Mouse (Mus musculus) liver, adult 2 months (tissue): ENCODE data around the gene Ubap2. TPM values are rescaled to one million over a fixed set of nuclear protein-coding genes. Genes with fewer than 3 reads are reported as not detected.

ENCODE experiments used
- DNase-seq: peaks from one replicate; pipeline ENCODE4 v3.0.0-alpha.2; 2011; ENCODE audit warnings: low read depth, low spot score; ENCODE audit errors: extremely low read depth
- H3K27ac ChIP-seq: fragments of 200-500 bp; replicated peaks from 2 replicates; pipeline ENCODE4 v1.5.1; 2012; ENCODE audit warnings: low read depth, mild to moderate bottlenecking, control low read depth, inconsistent platforms, low read length; ENCODE audit not compliant: insufficient read depth
- H3K27me3 ChIP-seq: fragments of 200-500 bp; 2 replicates; pipeline ENCODE4 v1.6.1; 2012; ENCODE audit warnings: mild to moderate bottlenecking, moderate library complexity, low read length, inconsistent platforms; ENCODE audit not compliant: control insufficient read depth, insufficient read depth
- H3K36me3 ChIP-seq: fragments of 200-500 bp; 2 replicates; pipeline ENCODE4 v1.6.1; 2012; ENCODE audit warnings: low read length, inconsistent platforms; ENCODE audit not compliant: control insufficient read depth, insufficient read depth
- H3K4me1 ChIP-seq: fragments of 200-500 bp; 2 replicates; pipeline ENCODE4 v1.6.1; 2011; ENCODE audit warnings: low read length; ENCODE audit not compliant: control insufficient read depth, insufficient read depth
- H3K4me3 ChIP-seq: fragments of 200-500 bp; 2 replicates; pipeline ENCODE4 v1.5.1; 2011; ENCODE audit warnings: low read depth, mild to moderate bottlenecking, control low read depth, low read length, moderate library complexity; ENCODE audit not compliant: insufficient read depth
- H3K79me2 ChIP-seq: fragments of 200-500 bp; 2 replicates; pipeline ENCODE4 v1.6.1; 2012; ENCODE audit warnings: inconsistent platforms, mild to moderate bottlenecking, low read length, moderate library complexity; ENCODE audit not compliant: control insufficient read depth, insufficient read depth
- H3K9ac ChIP-seq: fragments of 200-500 bp; 2 replicates; pipeline ENCODE4 v1.6.1; 2012; ENCODE audit warnings: low read depth, mild to moderate bottlenecking, control low read depth, inconsistent platforms, low read length
- CTCF ChIP-seq: fragments of 200-500 bp; IDR thresholded peaks from 2 replicates; pipeline ENCODE4 v1.5.1; 2011; ENCODE audit warnings: low read depth, low read length, control low read depth
- POLR2A ChIP-seq: fragments of 200-500 bp; IDR thresholded peaks from 2 replicates; pipeline ENCODE4 v1.6.1; 2011; ENCODE audit warnings: low read length, control low read depth; ENCODE audit not compliant: insufficient read depth; ENCODE audit errors: extremely low read depth
- WGBS: fragments of 180-500 bp; shearing (Covaris S2); methylation state at CpG from one replicate; pipeline ENCODE4 v1.1.7; 2018; 5-methylcytosine and 5-hydroxymethylcytosine counted together
- polyA plus RNA-seq: library from polyadenylated mRNA; depleted of rRNA; stranded (reverse); fragments of >200 nt; gene quantifications from 2 replicates; pipeline ENCODE4 v1.2.3, GENCODE M21; 2012
- total RNA-seq: library from RNA; depleted of rRNA; stranded (reverse); fragments of >200 nt; gene quantifications from 2 replicates; pipeline ENCODE4 v1.2.3, GENCODE M21; 2014

Gene Ubap2
- total and polyA plus RNA-seq, 2 experiments: 3.0 to 23.0 TPM

DNA sequence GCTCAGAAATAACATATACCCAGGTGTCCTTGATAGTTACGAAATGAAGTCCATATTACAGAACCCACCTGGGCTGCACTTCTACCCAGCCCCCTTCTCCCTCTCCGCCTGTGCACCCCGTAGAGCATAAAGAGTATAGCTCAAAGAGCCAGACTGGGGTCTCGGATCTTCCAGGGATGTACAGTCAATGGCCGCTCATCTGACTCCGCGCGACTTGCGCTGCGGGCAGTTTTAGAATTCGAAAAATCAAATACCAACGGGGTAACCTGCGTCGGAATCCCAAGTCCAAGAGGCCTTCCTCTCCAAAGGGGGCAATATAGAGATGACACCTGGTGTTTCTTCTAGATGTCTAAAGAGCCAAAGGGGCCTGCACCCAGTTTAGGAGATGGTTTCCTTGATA lies 38.8 kb upstream of the Ubap2 start:
- WGBS: 7% methylated on average over 14 of the region's 14 CpGs
- Histone ChIP-seq H3K4me1 (peaks cover 6% of the 10 kb centered on the region), H3K4me3 (peak overlapping the region; percentile 82), H3K36me3 (peaks cover 23% of the 10 kb centered on the region), H3K27me3 (no peaks in the 10 kb centered on the region), H3K27ac (peak overlapping the region; percentile 94), H3K79me2 (peaks cover 5% of the 10 kb centered on the region; the same call in 1 of the 2 replicates), H3K9ac (peak overlapping the region; percentile 92)
- TF ChIP-seq POLR2A: no peak
- no peak for TF ChIP-seq CTCF
- DNase-seq: no peak

DNA sequence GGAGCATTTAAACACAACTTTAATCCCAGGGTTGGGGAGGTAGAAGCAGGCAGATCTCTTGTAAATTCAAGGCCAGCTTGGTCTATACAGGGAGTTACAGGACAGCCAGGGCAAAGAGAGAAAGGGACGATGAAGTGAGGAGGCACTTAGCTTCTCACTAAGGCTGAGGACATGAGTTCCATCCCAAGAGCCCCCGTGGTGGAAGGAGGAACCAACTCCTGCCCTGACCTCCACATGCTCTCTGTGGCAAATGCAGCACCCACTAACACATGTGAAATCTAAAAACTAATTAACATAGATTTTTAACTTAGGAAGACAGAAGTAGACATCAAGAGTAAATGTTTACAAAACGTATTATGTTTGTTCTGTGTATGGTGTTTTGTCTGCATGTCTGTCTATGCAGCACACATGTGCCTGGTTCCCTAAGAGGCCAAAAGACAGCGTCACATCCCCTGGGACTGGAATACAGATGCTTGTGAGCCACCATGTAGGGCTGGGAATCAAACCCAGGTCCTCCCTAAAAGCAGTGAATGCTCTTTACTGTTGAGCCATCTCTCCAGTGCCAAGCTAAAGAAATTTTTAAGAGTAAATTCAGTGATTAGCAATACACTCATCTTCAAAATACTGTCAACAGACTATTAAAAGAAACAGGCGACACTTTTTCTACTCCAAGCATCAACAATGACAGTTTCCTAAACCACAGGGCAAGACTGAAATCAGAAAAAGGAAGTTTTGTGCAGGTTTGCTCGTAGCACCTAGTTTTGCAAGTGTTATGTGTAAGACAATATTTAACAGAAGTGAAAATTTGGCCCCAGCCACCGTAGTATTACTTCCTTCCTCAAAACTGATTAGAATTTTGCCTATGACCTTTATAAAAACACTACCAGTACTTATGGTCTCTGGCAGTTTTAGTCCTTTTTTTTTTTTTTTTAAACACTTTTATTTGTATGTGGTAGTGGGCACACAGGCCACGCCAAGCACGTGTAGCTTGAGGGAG lies 35.9 kb upstream of the Ubap2 start:
- H3K9ac ChIP-seq: no peak overlapping the region
- peaks cover 5% of the 10 kb centered on the region; the same call in 1 of the 2 replicates for H3K79me2 ChIP-seq
- 82% methylated on average over 9 of the region's 9 CpGs for WGBS
- no peaks in the 10 kb centered on the region for H3K27me3 ChIP-seq
- H3K4me1 ChIP-seq: peaks cover 4% of the 10 kb centered on the region
- H3K4me3 ChIP-seq: no peak overlapping the region
- TF ChIP-seq POLR2A (no peak), CTCF (no peak)
- H3K27ac ChIP-seq: no peak overlapping the region
- no peak for DNase-seq
- H3K36me3 ChIP-seq: peaks cover 28% of the 10 kb centered on the region

DNA sequence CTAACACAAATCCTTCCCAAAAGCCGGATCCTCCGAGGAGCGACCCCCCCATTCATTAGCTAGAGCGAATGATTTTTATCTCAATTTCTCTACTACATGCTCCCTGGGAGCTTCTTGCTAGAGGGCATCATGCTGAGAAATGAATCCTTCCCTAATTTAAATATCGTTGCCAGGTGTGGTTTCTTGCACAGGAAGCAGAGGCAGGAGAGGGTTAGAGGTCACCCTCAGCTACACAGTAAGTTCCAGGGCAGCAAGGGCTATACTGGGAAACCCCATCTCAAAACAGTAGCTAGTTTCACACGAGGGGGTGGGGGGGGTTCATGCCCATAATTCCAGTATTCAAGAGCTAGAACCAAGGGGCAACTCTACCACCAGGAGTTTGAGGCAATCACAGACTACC lies 32.5 kb upstream of the Ubap2 start:
- 83% methylated on average over 6 of the region's 6 CpGs for WGBS
- DNase-seq: no peak
- Histone ChIP-seq H3K36me3 (peaks cover 35% of the 10 kb centered on the region), H3K9ac (no peak overlapping the region), H3K27ac (no peak overlapping the region), H3K4me3 (no peak overlapping the region), H3K27me3 (no peaks in the 10 kb centered on the region), H3K4me1 (peaks cover 4% of the 10 kb centered on the region), H3K79me2 (no peaks in the 10 kb centered on the region; the same call in 1 of the 2 replicates)
- no peak for TF ChIP-seq POLR2A
- no peak for TF ChIP-seq CTCF

DNA sequence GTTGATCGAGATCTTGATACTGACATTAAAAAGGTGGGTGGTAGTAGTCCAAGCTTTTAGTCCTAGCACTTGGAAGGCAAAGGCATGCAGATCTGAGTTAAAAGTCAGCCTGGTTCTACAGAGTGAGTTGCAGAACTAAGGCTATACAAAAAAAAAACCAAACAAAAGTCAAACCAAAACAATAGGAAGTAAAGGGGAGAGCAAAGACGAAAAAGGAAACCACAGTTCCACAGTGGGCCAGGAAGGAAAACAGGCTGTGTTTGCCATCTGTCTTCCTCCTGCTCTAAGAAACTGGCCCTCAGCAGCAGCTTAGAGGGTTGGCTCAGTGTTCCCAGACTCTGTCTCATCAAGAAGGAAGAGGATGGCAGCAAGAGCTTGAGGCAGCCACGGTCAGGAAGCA lies 29.4 kb upstream of the Ubap2 start:
- no peak overlapping the region for H3K4me3 ChIP-seq
- 63% methylated on average over 3 of the region's 3 CpGs for WGBS
- no peak overlapping the region for H3K9ac ChIP-seq
- TF ChIP-seq CTCF (no peak), POLR2A (no peak)
- H3K27ac ChIP-seq: no peak overlapping the region
- no peak for DNase-seq
- H3K4me1 ChIP-seq: peaks cover 4% of the 10 kb centered on the region; the same call in 1 of the 2 replicates
- H3K36me3 ChIP-seq: peaks cover 47% of the 10 kb centered on the region
- H3K79me2 ChIP-seq: no peaks in the 10 kb centered on the region
- H3K27me3 ChIP-seq: no peaks in the 10 kb centered on the region

DNA sequence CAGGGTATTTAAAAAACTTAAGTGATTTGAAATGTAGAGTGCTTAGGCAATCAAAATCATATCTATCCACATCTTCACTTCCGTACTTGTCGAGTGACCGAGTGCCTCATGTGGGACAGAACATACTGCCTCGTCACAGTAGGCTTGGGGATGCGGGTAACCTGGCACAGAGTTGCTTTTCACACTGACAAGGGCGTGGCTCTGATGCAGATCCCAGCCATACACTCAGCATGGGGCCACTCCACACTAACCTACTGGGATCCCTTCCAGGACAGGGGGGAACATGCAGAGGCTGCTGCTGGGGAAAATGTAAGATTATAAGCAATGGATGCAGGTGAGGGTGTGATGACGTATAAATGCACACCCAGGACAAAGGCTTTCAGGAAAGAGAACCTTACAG lies 28.7 kb upstream of the Ubap2 start:
- no peak for DNase-seq
- Histone ChIP-seq H3K9ac (no peak overlapping the region), H3K27ac (no peak overlapping the region), H3K27me3 (no peaks in the 10 kb centered on the region), H3K36me3 (peaks cover 49% of the 10 kb centered on the region), H3K79me2 (no peaks in the 10 kb centered on the region), H3K4me1 (peaks cover 4% of the 10 kb centered on the region; the same call in 1 of the 2 replicates), H3K4me3 (no peak overlapping the region)
- WGBS: 91% methylated on average over 7 of the region's 7 CpGs
- TF ChIP-seq CTCF (no peak), POLR2A (no peak)

DNA sequence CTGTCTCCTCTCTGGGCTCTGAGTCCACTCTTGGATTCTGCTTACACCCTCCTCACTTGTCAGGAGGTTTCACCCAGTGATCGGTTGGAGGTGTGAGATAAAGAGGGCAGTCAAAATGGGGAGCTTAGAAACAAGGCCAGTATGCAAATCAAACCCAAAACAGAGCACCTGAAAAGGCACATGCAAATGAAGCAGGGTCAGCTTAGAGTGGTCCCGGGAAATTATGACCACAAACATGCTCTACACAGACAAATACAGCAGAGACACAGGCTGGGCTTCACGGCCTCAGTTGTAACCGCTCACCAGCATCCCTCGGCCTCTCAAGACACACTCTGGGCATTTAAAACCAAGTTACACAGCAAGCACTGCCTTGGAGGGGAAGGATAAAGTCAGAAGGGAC lies 24.0 kb upstream of the Ubap2 start:
- Histone ChIP-seq H3K27me3 (no peaks in the 10 kb centered on the region), H3K36me3 (peaks cover 82% of the 10 kb centered on the region), H3K79me2 (no peaks in the 10 kb centered on the region), H3K9ac (no peak overlapping the region), H3K27ac (no peak overlapping the region), H3K4me1 (0 out of 2 replicates have a peak, but pooled peaks cover 2% of the 10 kb centered on the region), H3K4me3 (no peak overlapping the region)
- WGBS: 94% methylated on average over 5 of the region's 5 CpGs
- no peak for DNase-seq
- no peak for TF ChIP-seq POLR2A
- TF ChIP-seq CTCF: no peak
